Mouse (Mus musculus) left cerebral cortex, postnatal 36 days (tissue): ENCODE measurements around the gene Bcas3. TPM values are rescaled to one million over a fixed set of nuclear protein-coding genes. Genes with fewer than 3 reads are reported as not detected.
"Not testable (repeated sequence)": the region's sequence is repeated elsewhere in the genome, so short reads cannot be mapped to it uniquely, and the experiment has no call there.

Experiments used
- DNase-seq, 2 experiments: peaks; one replicate each; pipeline ENCODE4 v3.0.0; 2021 to 2022; ENCODE audit warnings: low spot score in 2 of 2, mixed read lengths in 1 of 2
- intact Hi-C: fragments of 180-260 bp; cut with DNase I; formaldehyde crosslinking; loops from one replicate; pipeline ENCODE4 v1.15.1; 2025
- total RNA-seq, 2 experiments: library from RNA; stranded (reverse); gene quantifications; 2 replicates each; pipeline ENCODE4 v1.2.3; 2021

Bcas3 gene
- total RNA-seq, 2 experiments from 2014 or later = 69.6 to 74.1 TPM

GRCm38 (mm10) chr11:85687816-85688439 lies 335.0 kb downstream of the Bcas3 start:
- intact Hi-C loops = no loop called here
- no peak for DNase-seq

- DNase-seq = no peak
- intact Hi-C loops = no loop called here
These were observed 335.5 kb downstream of the Bcas3 start for GRCm38 (mm10) chr11:85688440-85688838.

- DNase-seq = no peak
- intact Hi-C loops = no loop called here
These were observed 336.3 kb downstream of the Bcas3 start for GRCm38 (mm10) chr11:85689226-85689625.

- DNase-seq = no peak
- intact Hi-C loops = no loop called here
These were observed 338.3 kb downstream of the Bcas3 start for GRCm38 (mm10) chr11:85691285-85691684.

GRCm38 (mm10) chr11:85695614-85696263 lies 342.8 kb downstream of the Bcas3 start:
- no peak for DNase-seq
- intact Hi-C loops = no loop called here

- intact Hi-C loops = no loop called here
- no peak for DNase-seq
These were observed 343.8 kb downstream of the Bcas3 start for GRCm38 (mm10) chr11:85696491-85697398.

GRCm38 (mm10) chr11:85697468-85697867 lies 344.5 kb downstream of the Bcas3 start:
- intact Hi-C loops = no loop called here
- no peak for DNase-seq

GRCm38 (mm10) chr11:85698242-85698641 lies 345.3 kb downstream of the Bcas3 start:
- DNase-seq = no peak
- intact Hi-C loops = no loop called here

GRCm38 (mm10) chr11:85704062-85704748 lies 351.2 kb downstream of the Bcas3 start:
- intact Hi-C loops = no loop called here
- DNase-seq = no peak

- no peak for DNase-seq
- intact Hi-C loops = no loop called here
These were observed 353.7 kb downstream of the Bcas3 start for GRCm38 (mm10) chr11:85706630-85707029.

GRCm38 (mm10) chr11:85707496-85707895 lies 354.5 kb downstream of the Bcas3 start:
- intact Hi-C loops = no loop called here
- DNase-seq = no peak

GRCm38 (mm10) chr11:85709147-85709546 lies 356.2 kb downstream of the Bcas3 start:
- intact Hi-C loops = no loop called here
- DNase-seq = no peak

GRCm38 (mm10) chr11:85710155-85710554 lies 357.2 kb downstream of the Bcas3 start:
- intact Hi-C loops = no loop called here
- DNase-seq = no peak

- intact Hi-C loops = no loop called here
- DNase-seq = no peak
These were observed 359.2 kb downstream of the Bcas3 start for GRCm38 (mm10) chr11:85712026-85712804.

- no peak for DNase-seq
- intact Hi-C loops = no loop called here
These were observed 360.2 kb downstream of the Bcas3 start for GRCm38 (mm10) chr11:85712860-85713813.

- no peak for DNase-seq
- intact Hi-C loops = no loop called here
These were observed 360.8 kb downstream of the Bcas3 start for GRCm38 (mm10) chr11:85713814-85714208.

GRCm38 (mm10) chr11:85714312-85714931 lies 361.5 kb downstream of the Bcas3 start:
- intact Hi-C loops = no loop called here
- no peak for DNase-seq

GRCm38 (mm10) chr11:85716730-85717129 lies 363.8 kb downstream of the Bcas3 start:
- intact Hi-C loops, DNase-seq: not testable (repeated sequence)
